Mouse (Mus musculus): Measurements from ENCODE around the gene Cnnm2.

Cnnm2 gene

GRCm38 (mm10) chr19:46846056-46846455 lies 84.7 kb downstream of the Cnnm2 start:
- in situ Hi-C loops (cut with MboI, MseI), result no loop called here

DNA sequence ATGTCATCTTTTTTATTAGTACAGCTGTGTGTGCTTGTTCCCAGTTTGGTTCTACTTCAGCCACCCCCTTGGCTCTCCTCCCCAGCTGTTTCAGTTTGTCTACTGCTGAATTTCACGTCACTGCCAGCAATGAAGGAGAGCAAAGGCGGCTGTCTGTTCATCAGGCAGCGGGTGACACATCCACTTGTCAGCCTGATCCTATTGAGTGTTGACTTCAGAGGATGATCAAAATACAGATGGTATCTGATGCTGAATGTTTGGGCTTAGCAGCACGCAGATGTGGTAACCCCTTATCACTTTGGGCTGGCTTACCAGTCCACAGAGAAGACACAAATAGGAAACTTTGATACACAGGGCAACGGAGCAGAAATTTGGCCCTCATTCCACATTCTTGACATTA lies 85.1 kb downstream of the Cnnm2 start:
- in situ Hi-C loops (cut with MboI, MseI), result no loop called here

DNA sequence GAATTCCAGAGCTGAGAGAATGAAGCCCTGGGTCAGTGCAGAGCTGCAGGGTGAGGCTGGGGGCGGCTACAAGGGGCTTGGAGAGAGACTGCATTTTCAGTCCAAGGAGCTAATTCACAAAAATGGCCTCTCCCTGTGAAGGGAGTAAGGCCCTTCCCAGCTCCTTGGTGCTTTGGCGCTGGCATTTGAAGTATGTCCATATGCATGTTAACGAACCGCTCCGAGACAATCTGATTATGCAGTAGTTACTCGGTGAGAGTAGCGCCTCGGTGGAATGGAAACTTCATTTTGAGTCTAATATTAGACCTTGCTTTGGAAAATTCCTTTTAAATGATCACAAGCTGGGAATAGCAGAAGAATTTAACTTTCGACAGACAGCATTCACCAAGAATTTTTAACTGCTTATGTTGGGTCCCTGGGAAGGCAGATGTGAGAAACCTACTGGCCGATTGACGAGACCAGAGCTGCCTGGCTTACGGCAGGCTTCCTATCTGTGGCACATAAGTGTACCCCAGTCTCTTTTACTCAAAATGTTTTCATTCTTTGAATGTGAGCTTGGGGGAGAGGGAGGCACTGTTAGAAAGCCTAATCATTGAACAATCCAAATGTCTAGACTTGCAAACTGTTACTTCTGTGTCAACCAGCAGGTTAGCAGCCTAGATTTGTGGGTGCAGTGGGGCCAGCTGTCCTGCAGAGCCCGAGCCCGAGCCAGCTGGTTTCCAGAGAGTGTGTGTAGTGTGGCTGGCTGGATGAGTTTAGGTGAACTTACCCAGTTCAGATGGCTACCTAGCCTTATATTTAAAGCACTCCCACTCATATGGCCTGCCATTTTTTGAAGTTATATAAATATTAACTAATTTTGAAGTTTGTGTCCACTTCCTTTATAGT lies 87.2 kb downstream of the Cnnm2 start:
- in situ Hi-C loops (cut with MboI, MseI), result no loop called here

GRCm38 (mm10) chr19:46849443-46849997 lies 88.1 kb downstream of the Cnnm2 start:
- in situ Hi-C loops (cut with MboI, MseI), result no loop called here

- in situ Hi-C loops (cut with MboI, MseI), result no loop called here
These were observed 94.8 kb downstream of the Cnnm2 start for GRCm38 (mm10) chr19:46856232-46856631.

DNA sequence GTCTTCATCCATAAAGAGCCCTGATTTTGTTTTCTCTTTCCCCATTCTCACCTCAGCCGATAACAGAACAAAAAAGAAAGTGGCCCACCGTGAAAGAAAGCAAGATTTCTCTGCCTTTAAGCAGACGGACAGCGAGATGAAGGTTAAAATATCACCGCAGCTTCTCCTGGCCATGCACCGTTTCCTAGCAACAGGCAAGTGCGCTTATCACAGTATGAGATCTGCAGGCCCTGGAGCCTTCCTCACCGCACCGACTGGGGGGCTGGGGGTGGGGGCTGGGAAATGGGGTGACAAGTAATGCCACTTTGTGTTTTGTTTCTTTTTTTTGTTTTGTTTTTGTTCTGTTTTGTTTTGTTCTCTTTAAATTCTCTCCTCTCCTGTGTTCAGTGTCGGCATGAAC lies 95.4 kb downstream of the Cnnm2 start:
- in situ Hi-C loops (cut with MboI, MseI), result no loop called here

- in situ Hi-C loops (cut with MboI, MseI), result no loop called here
These were observed 96.0 kb downstream of the Cnnm2 start for GRCm38 (mm10) chr19:46857277-46857989.

GRCm38 (mm10) chr19:46858200-46858599 lies 96.8 kb downstream of the Cnnm2 start:
- in situ Hi-C loops (cut with MboI, MseI), result no loop called here

DNA sequence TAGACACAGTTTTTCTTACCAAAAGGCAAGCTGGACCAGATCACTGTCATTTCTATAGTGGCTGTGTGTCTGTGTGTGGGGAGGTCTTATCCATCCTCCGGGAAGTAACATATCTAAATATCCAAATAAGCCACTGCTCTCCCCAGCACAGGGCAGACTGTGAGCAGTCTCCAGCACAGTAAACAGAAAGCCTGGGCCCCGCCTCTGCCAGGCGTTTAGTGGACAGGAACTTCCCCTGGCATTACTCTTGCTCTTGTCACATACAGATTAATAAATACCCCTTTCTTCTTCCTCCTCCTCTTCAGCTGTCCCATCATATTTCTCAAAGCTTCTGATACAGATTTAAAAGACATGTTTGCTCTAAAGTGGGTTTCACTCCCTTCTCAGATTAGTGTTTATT lies 101.2 kb downstream of the Cnnm2 start:
- in situ Hi-C loops (cut with MboI, MseI), result loop anchor here (10.0 kb wide), 1 partner anchor 198 kb away; no protein-coding TSS in a partner anchor

- in situ Hi-C loops (cut with MboI, MseI), result loop anchor here (10.0 kb wide), 1 partner anchor 199 kb away; no protein-coding TSS in a partner anchor
These were observed 102.0 kb downstream of the Cnnm2 start for GRCm38 (mm10) chr19:46863236-46863927.

GRCm38 (mm10) chr19:46864079-46864478 lies 102.7 kb downstream of the Cnnm2 start:
- in situ Hi-C loops (cut with MboI, MseI), result loop anchor here (10.0 kb wide), 1 partner anchor 199 kb away; no protein-coding TSS in a partner anchor

- in situ Hi-C loops (cut with MboI, MseI), result loop anchor here (5.0 to 10.0 kb wide), 2 partner anchors 103 to 200 kb away; partner anchors contain the start of gene Cnnm2
These were observed 103.4 kb downstream of the Cnnm2 start for GRCm38 (mm10) chr19:46864731-46865331.

DNA sequence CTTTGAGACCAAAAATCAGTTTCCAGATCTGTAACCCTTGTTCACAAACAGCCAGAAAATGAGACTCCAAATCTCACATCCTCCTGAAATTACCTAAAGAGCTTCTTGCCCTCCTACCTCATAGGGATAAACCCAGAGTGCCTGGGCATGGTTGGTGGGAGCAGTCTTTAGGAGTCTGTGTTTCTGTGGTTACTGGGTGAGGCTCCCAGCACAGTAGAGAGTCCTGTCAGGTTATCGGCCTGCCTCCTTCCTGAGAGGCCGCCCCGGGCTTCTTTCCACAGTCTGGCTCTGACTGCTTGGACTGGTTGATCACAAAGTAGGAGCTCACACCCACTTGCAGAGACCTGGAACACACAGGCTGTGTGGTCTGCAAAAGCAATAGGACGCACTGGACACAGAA lies 104.0 kb downstream of the Cnnm2 start:
- in situ Hi-C loops (cut with MboI, MseI), result loop anchor here (5.0 to 10.0 kb wide), 2 partner anchors 103 to 201 kb away; partner anchors contain the start of gene Cnnm2

- in situ Hi-C loops (cut with MboI, MseI), result loop anchor here (5.0 to 10.0 kb wide), 2 partner anchors 107 to 204 kb away; partner anchors contain the start of gene Cnnm2
These were observed 107.7 kb downstream of the Cnnm2 start for GRCm38 (mm10) chr19:46869049-46869448.

DNA sequence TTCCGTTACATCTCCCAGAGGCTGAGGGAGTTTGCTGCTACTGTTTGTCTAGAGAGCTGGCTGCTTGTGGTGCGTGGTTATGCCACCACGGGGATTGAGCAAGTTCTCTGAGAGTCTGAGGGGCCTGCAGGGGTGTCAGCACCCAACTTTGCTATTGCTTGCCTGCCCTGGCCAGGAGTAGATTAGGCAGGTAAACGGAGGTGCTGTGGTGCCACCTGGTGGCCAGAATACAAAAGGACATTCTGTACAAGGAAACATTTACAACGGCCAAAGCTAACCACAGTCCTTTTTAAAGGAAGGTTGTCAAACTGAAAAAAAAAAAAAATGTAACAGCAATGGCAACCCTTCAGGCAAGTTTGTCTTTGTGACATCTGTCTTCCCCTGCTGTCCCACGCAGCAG lies 108.1 kb downstream of the Cnnm2 start:
- in situ Hi-C loops (cut with MboI, MseI), result loop anchor here (5.0 to 10.0 kb wide), 2 partner anchors 107 to 205 kb away; partner anchors contain the start of gene Cnnm2

DNA sequence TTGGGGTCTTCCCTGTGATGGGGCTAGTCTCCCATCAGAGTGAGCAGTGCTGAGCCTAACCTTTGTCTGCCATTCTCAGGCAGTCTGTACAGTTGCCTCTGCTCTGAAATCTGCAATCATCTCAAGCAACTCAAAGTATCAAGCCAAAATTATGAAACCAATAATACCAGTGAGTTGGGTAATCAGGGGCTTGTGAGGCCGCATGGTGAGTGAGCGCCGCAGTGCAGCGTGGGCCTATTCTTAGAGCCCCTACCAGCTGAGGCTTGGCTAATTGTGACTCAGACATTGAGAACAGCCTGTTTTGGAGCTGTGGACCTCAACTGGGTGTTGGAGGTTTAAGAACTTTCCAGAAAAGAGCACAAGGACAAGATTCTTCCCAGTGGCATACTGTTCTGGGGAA lies 109.7 kb downstream of the Cnnm2 start:
- in situ Hi-C loops (cut with MboI, MseI), result no loop called here

DNA sequence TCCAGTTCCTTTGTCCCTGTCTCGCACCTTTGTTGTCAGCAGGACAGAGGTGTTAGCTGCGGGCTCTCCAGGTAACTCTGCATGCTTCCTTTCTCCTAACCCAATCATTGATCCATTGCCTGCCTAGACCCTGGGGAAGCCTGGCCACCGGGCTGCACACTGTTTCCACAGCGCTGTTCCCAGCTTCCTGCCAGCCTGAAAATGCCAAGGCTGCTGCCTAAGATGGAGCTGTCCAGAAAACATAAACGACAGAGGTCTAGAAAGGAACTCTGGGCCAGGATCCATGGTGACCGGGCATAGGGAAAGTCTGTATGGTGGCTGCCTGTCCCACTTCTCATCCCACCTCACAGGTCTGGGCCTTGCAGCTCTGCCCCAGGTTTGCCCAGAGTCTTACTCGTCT lies 110.3 kb downstream of the Cnnm2 start:
- in situ Hi-C loops (cut with MboI, MseI), result no loop called here

- in situ Hi-C loops (cut with MboI, MseI), result no loop called here
These were observed 112.5 kb downstream of the Cnnm2 start for GRCm38 (mm10) chr19:46873924-46874323.

GRCm38 (mm10) chr19:46875790-46876189 lies 114.4 kb downstream of the Cnnm2 start:
- in situ Hi-C loops (cut with MboI, MseI), result no loop called here

GRCm38 (mm10) chr19:46877886-46878285 lies 116.5 kb downstream of the Cnnm2 start:
- in situ Hi-C loops (cut with MboI, MseI), result no loop called here

DNA sequence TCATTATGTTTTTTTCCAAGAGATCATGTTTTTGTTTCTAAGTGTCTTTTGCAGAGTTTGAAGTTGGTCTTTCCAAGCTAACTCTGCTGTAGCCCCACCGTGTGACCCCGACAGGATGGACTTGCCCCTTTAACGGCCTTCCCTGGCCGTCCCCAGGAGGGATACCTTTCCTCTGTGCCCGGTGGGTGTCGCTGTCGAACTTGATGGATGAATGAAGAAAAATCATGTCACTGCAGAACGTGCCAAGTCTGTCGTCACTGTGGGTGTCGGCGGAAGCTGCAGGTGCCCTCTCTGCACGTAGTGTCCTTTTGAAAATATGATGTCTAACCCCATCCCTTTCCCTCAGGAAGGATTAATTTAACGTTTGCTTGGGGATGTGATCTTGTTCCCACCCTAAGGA lies 117.0 kb downstream of the Cnnm2 start:
- in situ Hi-C loops (cut with MboI, MseI), result no loop called here
